Mouse (Mus musculus) ES-Bruce4 (cell line): ENCODE data around the gene Ptchd4. TPM values are rescaled to one million over a fixed set of nuclear protein-coding genes. Genes with fewer than 3 reads are reported as not detected.

Experiments used
- H3K27ac ChIP-seq: 2 replicates; pipeline ENCODE4 v1.5.1; 2012; ENCODE audit warnings: low read length, inconsistent platforms; ENCODE audit not compliant: insufficient read depth
- H3K27me3 ChIP-seq: 2 replicates; pipeline ENCODE4 v1.6.1; 2012; ENCODE audit warnings: mild to moderate bottlenecking, low read length, inconsistent platforms; ENCODE audit not compliant: control insufficient read depth, poor library complexity, insufficient read depth, severe bottlenecking
- H3K36me3 ChIP-seq: 2 replicates; pipeline ENCODE4 v1.6.1; 2012; ENCODE audit warnings: inconsistent platforms, mild to moderate bottlenecking, low read length, moderate library complexity; ENCODE audit not compliant: control insufficient read depth, poor library complexity, insufficient read depth, severe bottlenecking
- H3K4me1 ChIP-seq: one replicate; pipeline ENCODE4 v1.8.1; 2011; ENCODE audit warnings: low read length; ENCODE audit not compliant: control insufficient read depth, insufficient read depth
- H3K4me3 ChIP-seq: 2 replicates; pipeline ENCODE4 v1.5.1; 2011; ENCODE audit warnings: low read depth, mild to moderate bottlenecking, low read length
- H3K9ac ChIP-seq: 2 replicates; pipeline ENCODE4 v1.6.1; 2012; ENCODE audit warnings: low read depth, mild to moderate bottlenecking, inconsistent platforms; ENCODE audit not compliant: poor library complexity, severe bottlenecking
- H3K9me3 ChIP-seq: replicated peaks from 2 replicates; pipeline ENCODE4 v1.6.1; 2012; ENCODE audit warnings: mild to moderate bottlenecking, low read length, inconsistent platforms; ENCODE audit not compliant: control insufficient read depth, poor library complexity, insufficient read depth, severe bottlenecking
- CTCF ChIP-seq: IDR thresholded peaks from one replicate; pipeline ENCODE4 v1.8.1; 2011; ENCODE audit warnings: low read depth, low read length
- EP300 ChIP-seq: IDR thresholded peaks from 2 replicates; pipeline ENCODE4 v1.6.1; 2011; ENCODE audit warnings: low read depth, low read length; ENCODE audit not compliant: insufficient read depth
- POLR2A ChIP-seq: IDR thresholded peaks from one replicate; pipeline ENCODE4 v1.8.1; 2011; ENCODE audit warnings: low read length; ENCODE audit not compliant: insufficient read depth
- polyA plus RNA-seq: library from polyadenylated mRNA; stranded (reverse); fragments of >200 nt; gene quantifications from 2 replicates; pipeline ENCODE4 v1.2.4, GENCODE M21; 2011; ENCODE audit warnings: low read depth; ENCODE audit not compliant: missing spikeins, insufficient read depth, insufficient read length

The Ptchd4 gene
- polyA plus RNA-seq: not detected in 2 replicates

- Histone ChIP-seq H3K9me3 (no peaks in the 10 kb centered on the region), H3K27me3 (peaks cover 5% of the 10 kb centered on the region), H3K4me3 (peak within 1 kb of the TSS; percentile 58), H3K36me3 (no peaks in the 10 kb centered on the region), H3K4me1 (no peaks in the 10 kb centered on the region), H3K27ac (no peak within 1 kb of the TSS), H3K9ac (peak within 1 kb of the TSS; percentile 36)
- TF ChIP-seq EP300 (no peak), POLR2A (no peak), CTCF (no peak)
Observed at GRCm38 (mm10) chr17:42315669-42316611, at the start of gene Ptchd4. Ptchd4 (plus strand) TSS chr17:42315947.

- Histone ChIP-seq H3K9ac (no peak overlapping the region), H3K4me3 (no peak overlapping the region), H3K4me1 (no peaks in the 10 kb centered on the region), H3K27ac (no peak overlapping the region), H3K9me3 (no peaks in the 10 kb centered on the region), H3K27me3 (no peaks in the 10 kb centered on the region), H3K36me3 (no peaks in the 10 kb centered on the region)
- no peak for TF ChIP-seq CTCF
- no peak for TF ChIP-seq EP300
- TF ChIP-seq POLR2A: no peak
Observed at GRCm38 (mm10) chr17:42276861-42277260, 38.9 kb upstream of the Ptchd4 start.

GRCm38 (mm10) chr17:42284391-42284790 lies 31.4 kb upstream of the Ptchd4 start:
- H3K4me1 ChIP-seq: no peaks in the 10 kb centered on the region
- no peaks in the 10 kb centered on the region for H3K27me3 ChIP-seq
- peaks cover 4% of the 10 kb centered on the region for H3K9me3 ChIP-seq
- H3K27ac ChIP-seq: no peak overlapping the region
- H3K36me3 ChIP-seq: no peaks in the 10 kb centered on the region
- no peak overlapping the region for H3K9ac ChIP-seq
- TF ChIP-seq POLR2A: no peak
- TF ChIP-seq EP300: no peak
- no peak for TF ChIP-seq CTCF
- no peak overlapping the region for H3K4me3 ChIP-seq

- H3K27me3 ChIP-seq: no peaks in the 10 kb centered on the region
- TF ChIP-seq EP300 (no peak), POLR2A (no peak)
- no peaks in the 10 kb centered on the region for H3K4me1 ChIP-seq
- no peak overlapping the region for H3K9ac ChIP-seq
- no peak overlapping the region for H3K27ac ChIP-seq
- H3K4me3 ChIP-seq: no peak overlapping the region
- H3K36me3 ChIP-seq: no peaks in the 10 kb centered on the region
- H3K9me3 ChIP-seq: peaks cover 4% of the 10 kb centered on the region
Observed at GRCm38 (mm10) chr17:42286255-42286654, 29.5 kb upstream of the Ptchd4 start.

- Histone ChIP-seq H3K9ac (no peak overlapping the region), H3K27me3 (no peaks in the 10 kb centered on the region), H3K27ac (no peak overlapping the region), H3K9me3 (peaks cover 4% of the 10 kb centered on the region), H3K4me1 (no peaks in the 10 kb centered on the region), H3K36me3 (no peaks in the 10 kb centered on the region), H3K4me3 (no peak overlapping the region)
- TF ChIP-seq EP300 (no peak), CTCF (no peak), POLR2A (no peak)
Observed at GRCm38 (mm10) chr17:42290341-42290740, 25.4 kb upstream of the Ptchd4 start.

- Histone ChIP-seq H3K9ac (no peak overlapping the region), H3K36me3 (no peaks in the 10 kb centered on the region), H3K9me3 (peaks cover 4% of the 10 kb centered on the region), H3K27me3 (no peaks in the 10 kb centered on the region), H3K4me1 (no peaks in the 10 kb centered on the region), H3K4me3 (no peak overlapping the region), H3K27ac (no peak overlapping the region)
- TF ChIP-seq CTCF (no peak), POLR2A (no peak), EP300 (peak; percentile 68)
Observed at GRCm38 (mm10) chr17:42291793-42292192, 24.0 kb upstream of the Ptchd4 start.
